Mouse (Mus musculus) E14TG2a.4 (cell line): ENCODE results near the gene Ehbp1l1.

ENCODE experiments used
- H3K27me3 ChIP-seq: 2 replicates; pipeline ENCODE4 v1.6.1; 2014; ENCODE audit warnings: low read length, control low read depth; ENCODE audit not compliant: insufficient read depth
- H3K36me3 ChIP-seq: 2 replicates; pipeline ENCODE4 v1.6.1; 2014; ENCODE audit warnings: low read length, control low read depth; ENCODE audit not compliant: insufficient read depth
- H3K4me1 ChIP-seq: replicated peaks from 2 replicates; pipeline ENCODE4 v1.6.1; 2014; ENCODE audit warnings: low read depth, low read length, control low read depth
- H3K4me3 ChIP-seq: replicated peaks from 2 replicates; pipeline ENCODE4 v1.5.1; 2014; ENCODE audit warnings: mild to moderate bottlenecking, low read length
- H3K9me3 ChIP-seq: 2 replicates; pipeline ENCODE4 v1.6.1; 2014; ENCODE audit warnings: low read length, control low read depth
- CTCF ChIP-seq: conservative IDR thresholded peaks from 2 replicates; pipeline ENCODE4 v1.5.1; 2014; ENCODE audit warnings: low read length
- NANOG ChIP-seq: IDR thresholded peaks from 2 replicates; pipeline ENCODE4 v1.6.1; 2014; ENCODE audit warnings: borderline replicate concordance, low read length, mixed read lengths

Ehbp1l1 gene

GRCm38 (mm10) chr19:5660942-5661751 is 65.0 kb downstream of the Ehbp1l1 start:
- peaks cover 35% of the 10 kb centered on the region for H3K27me3 ChIP-seq
- peaks cover 33% of the 10 kb centered on the region for H3K36me3 ChIP-seq
- H3K4me1 ChIP-seq = peaks cover 66% of the 10 kb centered on the region
- H3K4me3 ChIP-seq = peak overlapping the region; percentile 73
- no peaks in the 10 kb centered on the region for H3K9me3 ChIP-seq
- no peak for TF ChIP-seq NANOG
- TF ChIP-seq CTCF = no peak
